Mouse (Mus musculus): ENCODE data around the gene Mmp15.

- TF ChIP-seq POLR2A (IDR thresholded peaks at IDR 0.05; ENCODE audit: insufficient read depth, low read depth, low read length) (no peak), CTCF (IDR thresholded peaks at IDR 0.05) (no peak)
These were observed 59.4 kb downstream of the Mmp15 start for GRCm38 (mm10) chr8:95411309-95411972.
